Mouse (Mus musculus): ENCODE measurements around the gene Reps1.

Reps1 gene

DNA sequence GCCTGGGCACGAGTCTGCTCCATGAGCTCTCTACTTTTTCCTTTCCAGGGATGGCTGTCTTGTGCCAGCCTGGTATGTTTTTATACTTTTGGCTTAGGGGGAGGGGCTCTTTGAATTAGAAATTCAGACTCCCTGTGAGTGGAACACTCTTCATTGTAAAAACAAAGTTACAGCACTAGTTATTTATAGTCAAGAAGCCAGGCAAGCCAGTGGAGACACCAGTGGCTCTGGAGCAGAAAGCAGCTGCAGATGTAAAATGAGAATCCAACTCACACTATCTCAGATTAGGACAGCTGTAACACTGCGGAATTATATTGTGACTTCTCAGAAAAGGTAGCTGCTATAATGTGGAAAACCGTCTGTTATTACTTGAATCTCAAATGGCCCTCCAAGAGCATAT lies 91.6 kb downstream of the Reps1 start:
- DNase-seq = no peak

DNA sequence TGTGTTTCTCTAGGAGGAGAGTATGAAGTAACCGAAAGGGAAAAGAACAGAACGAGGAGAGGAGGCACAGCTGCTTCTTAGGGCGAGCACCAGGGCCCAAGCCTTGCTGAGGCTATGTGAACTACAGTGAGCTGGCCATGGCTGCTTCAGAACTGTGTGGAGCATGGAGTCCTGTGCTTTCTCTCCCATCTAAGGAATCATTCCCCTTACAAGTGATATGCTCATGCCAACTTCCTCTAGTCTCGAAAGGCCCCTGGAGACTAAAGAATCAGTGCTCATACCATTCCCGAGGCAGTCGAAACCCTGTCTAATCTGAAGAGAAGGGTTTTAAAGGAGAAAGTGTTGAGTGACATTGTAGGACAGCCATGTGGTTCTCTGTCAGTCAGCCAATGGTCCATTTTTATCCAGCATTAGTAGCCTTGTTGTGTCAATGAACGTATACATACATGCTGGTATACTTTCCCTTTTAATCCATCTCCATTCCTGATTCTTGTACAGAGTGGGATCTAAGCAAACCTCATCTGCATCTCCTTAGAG lies 106.8 kb downstream of the Reps1 start:
- DNase-seq = no peak

Data from cerebellum, adult 18-20 months (tissue).